Mouse (Mus musculus) CD8-positive naive resting alpha-beta T cell, adult 2 months (primary cell): Measurements from ENCODE around the gene Vmn1r199.
"Not testable (repeated sequence)": the region's sequence is repeated elsewhere in the genome, so short reads cannot be mapped to it uniquely, and the experiment has no call there.

Experiments used
- DNase-seq, 2 experiments: peaks; one replicate each; pipeline ENCODE4 v3.0.0; 2022; ENCODE audit warnings: low read depth in 2 of 2, low spot score in 2 of 2

The Vmn1r199 gene

GRCm38 (mm10) chr13:22379518-22379917 is at the start of gene Vmn1r199:
Vmn1r199 (plus strand) TSS chr13:22379818.
- no peak for DNase-seq

- no peak for DNase-seq
Observed at GRCm38 (mm10) chr13:22333269-22333668, 46.3 kb upstream of the Vmn1r199 start.

- DNase-seq: no peak
Observed at GRCm38 (mm10) chr13:22335565-22335964, 44.1 kb upstream of the Vmn1r199 start.

- no peak for DNase-seq
Observed at GRCm38 (mm10) chr13:22350064-22350463, 29.6 kb upstream of the Vmn1r199 start, which contains the start of gene Vmn1r198. Vmn1r198 (plus strand) TSS chr13:22350364.

- DNase-seq: no peak
Observed at GRCm38 (mm10) chr13:22350813-22351212, 28.8 kb upstream of the Vmn1r199 start.

- not testable (repeated sequence) for DNase-seq
Observed at GRCm38 (mm10) chr13:22381128-22381527, 1.5 kb downstream of the Vmn1r199 start.

- DNase-seq: no peak
Observed at GRCm38 (mm10) chr13:22383401-22383800, 3.8 kb downstream of the Vmn1r199 start.

- no peak for DNase-seq
Observed at GRCm38 (mm10) chr13:22387050-22387449, 7.4 kb downstream of the Vmn1r199 start.

- no peak for DNase-seq
Observed at GRCm38 (mm10) chr13:22390073-22390472, 10.5 kb downstream of the Vmn1r199 start, which contains the start of gene Vmn1r200. Vmn1r200 (plus strand) TSS chr13:22390373.

- DNase-seq: no peak
Observed at GRCm38 (mm10) chr13:22402978-22403377, 23.4 kb downstream of the Vmn1r199 start.
